Mouse (Mus musculus): Measurements from ENCODE around the gene Pfdn5.
"Not testable (repeated sequence)": the region's sequence is repeated elsewhere in the genome, so short reads cannot be mapped to it uniquely, and the experiment has no call there.

Pfdn5 gene

DNA sequence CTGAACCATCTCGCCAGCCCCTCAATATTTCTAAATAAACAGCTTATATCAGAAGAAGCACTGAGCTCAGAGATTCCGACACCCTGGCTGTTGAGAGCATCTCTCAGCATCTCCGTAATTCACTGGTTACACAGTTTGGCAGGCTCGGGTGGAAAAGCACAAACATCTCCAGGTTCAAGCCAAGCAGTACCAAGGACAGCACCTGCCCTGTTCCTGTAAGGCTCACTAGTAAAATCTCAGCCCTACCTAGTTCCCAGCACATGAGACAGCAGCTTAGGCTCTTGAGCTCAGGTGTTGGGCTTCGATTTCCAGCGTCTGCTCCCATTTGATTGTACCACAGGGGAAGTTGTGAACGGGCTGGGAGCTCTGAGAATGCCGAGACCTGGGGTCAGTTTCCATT, 9.3 kb downstream of the Pfdn5 start:
- no peak for DNase-seq (ENCODE audit: low spot score)

DNA sequence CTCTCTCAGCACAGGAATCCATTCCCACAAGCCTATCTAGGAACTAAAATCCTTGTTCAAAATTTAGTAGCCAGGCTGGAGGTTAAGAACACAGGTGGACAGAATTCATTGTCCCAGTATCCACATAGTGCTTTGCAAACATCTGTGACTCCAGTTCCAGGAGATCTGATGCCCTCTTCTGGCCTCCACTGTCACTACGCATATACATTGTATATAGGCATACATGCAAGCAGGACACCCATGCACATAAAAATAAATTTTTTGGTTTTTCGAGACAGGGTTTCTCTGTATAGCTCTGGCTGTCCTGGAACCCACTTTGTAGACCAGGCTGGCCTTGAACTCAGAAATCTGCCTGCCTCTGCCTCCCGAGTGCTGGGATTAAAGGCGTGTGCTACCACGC, 10.0 kb downstream of the Pfdn5 start:
- DNase-seq (ENCODE audit: low spot score) = not testable (repeated sequence)

DNA sequence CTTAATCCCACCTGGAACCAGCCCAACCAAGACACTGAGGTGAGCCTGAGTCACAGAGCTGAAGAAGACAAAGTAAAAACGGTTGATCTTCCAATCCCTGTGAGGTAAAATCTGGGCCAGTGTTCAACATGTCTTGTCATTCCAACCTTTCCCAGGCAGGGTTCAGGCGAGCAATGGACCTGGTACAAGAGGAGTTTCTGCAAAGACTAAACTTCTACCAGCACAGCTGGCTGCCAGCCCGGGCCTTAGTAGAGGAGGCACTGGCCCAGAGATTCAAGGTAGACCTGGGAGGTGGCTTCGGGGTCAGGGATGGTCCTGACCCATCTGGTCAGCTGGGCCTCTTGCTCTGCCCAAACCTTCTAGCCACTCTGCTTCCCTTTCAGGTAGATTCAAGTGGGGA, 11.0 kb downstream of the Pfdn5 start:
- DNase-seq (ENCODE audit: low spot score) = no peak

DNA sequence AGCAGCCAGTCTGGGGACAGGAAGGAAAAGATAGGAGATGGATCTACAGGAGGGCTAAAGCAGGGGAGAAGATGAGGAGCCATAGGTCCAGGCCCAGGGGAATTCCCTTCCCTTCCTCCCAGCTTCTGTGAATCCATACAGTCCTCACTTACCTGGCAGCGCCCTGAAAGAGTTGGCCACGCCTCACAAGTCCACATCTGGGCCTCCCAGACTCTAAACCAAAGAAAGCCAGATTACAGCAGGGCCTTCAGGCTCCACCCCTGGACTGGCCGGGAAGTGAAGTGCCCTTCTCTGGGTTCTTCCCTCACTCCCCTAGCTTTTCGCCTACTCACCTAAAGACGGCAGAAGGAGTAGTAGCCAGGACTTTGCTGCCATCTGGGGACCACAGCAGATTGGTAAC, 13.7 kb downstream of the Pfdn5 start:
- DNase-seq (ENCODE audit: low spot score) = no peak

DNA sequence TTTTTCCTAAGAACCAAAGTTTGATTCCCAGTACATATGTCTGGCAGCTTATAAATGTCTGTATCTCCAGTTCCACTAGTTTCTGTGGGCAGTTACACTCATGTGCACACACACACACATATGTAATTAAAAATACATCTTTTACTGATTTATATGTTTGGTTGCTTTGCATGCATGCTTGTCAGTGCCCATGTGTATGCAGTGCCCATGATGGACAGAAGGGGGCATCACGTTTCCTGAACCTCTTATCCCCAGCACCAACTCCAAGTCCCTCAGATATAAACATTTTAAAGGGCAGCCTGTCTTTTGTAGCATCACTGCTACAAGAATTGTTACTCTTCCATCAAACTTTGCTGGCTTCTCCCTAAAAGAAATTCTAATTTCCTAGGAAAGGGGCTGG, 15.7 kb downstream of the Pfdn5 start:
- DNase-seq (ENCODE audit: low spot score) = peak; percentile 30

DNA sequence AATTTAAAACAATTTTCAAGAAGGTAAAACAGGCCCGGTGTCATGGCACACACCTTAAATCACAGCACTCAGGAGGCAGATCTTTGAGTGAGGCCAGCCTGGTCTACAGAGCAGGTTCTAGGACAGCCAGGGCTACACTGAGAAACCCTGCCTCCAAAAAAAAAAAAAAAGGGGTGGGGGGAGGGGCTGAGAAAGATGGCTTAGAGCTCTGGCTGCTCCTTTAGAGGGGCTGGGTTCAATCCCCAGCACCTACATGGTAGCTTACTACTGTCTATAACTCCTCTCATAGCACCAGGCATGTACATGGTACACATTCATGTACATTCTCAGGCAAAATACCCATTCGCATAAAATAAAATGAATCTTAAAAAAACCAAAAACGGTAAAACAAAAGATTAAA, 18.6 kb downstream of the Pfdn5 start:
- DNase-seq (ENCODE audit: low spot score) = no peak

DNA sequence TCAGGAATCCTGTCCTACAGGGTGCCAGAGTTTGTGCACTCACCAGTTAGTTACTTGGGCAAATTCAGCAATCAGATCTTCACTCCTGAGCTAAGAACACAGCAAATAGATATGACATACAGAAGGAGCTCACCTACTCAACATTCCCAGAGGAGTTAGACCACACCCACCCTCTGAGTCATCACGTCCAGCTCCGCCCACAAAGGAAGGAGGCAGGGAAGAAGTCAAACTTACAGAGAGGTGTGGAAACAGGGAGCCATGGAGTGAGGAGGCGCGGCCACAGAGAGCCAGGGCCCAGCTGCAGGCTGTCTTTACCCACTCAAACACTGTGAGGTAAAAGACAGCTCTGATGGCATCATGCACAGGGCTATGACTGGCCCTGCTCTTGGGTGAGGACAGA, 20.5 kb downstream of the Pfdn5 start:
- DNase-seq (ENCODE audit: low spot score) = no peak

DNA sequence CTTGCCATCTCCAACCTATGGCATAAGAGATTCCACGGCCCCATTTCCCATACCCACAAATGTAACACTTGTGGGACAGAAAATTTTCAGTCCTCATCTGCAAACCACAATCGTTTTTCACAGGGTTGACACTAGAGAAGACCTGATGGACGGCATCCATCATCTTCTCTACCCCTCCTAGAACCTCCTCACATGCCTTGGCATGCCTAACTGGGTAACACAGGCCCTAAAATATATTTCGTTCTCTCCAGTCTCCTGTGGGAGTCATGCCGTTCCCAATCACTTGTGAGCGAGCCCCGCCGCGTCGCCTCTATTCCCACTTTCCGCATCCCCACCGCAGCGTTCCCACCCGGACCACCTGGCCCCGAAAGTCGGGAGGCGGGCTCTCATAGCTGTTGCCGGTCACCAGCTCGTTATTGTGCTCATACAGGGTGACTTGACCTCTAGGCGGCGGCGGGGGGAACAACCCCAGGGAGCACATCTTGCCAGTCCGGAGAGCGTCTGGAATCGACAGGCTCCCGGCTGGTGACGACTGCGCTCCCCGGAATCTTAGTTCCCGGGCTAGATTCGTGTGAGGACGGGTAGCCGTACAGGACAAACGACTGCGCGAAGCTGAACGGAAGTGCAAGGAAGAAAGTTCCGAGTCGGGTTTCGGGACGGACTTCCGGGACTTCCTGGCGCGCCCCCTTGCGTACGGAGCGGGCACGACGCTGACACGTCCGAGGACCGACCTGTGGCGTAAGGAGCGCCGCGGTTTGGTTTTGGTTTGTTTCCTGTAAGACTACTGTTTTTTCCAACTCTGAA, 24.4 kb downstream of the Pfdn5 start, which contains the start of gene Aaas:
Aaas (minus strand) TSS at position 634 of the 804 bp plus-strand sequence.
- DNase-seq (ENCODE audit: low spot score) = peak; percentile 95

DNA sequence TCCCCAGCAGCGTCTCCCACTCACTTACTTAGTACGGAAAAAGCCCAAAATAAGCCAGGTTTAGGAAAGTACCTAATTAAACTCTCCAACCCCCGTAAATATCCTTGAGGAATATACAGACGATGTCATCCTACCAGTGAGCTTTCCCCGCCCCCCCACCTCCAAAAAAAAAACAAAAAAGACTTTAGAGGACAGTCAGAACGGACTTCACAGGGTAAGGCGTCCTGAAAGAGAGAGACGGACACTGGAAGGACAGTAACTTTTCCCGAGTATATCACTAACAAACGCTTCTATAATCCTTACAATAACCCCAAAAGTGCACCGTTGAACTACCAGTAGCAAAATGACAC, 25.0 kb downstream of the Pfdn5 start:
- no peak for DNase-seq (ENCODE audit: low spot score)

DNA sequence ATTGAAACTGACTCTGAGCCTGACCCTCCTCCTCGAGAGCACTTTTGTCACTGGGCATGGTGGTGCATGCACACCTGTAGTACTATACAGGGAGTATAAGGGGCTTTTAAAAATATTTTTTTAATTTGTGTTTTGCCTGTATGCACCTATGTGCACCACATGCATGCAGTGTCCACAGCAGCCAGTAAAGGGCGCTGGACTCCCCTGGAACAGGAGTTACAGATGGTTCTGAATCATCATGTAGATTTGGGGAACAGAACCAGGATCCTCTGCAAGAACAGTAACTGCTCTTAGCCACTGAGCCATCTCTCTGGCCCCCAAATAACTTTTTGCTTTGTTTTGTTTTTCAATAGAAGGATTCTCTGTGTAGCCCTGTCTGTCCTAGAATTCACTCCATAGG, 26.3 kb downstream of the Pfdn5 start:
- no peak for DNase-seq (ENCODE audit: low spot score)

DNA sequence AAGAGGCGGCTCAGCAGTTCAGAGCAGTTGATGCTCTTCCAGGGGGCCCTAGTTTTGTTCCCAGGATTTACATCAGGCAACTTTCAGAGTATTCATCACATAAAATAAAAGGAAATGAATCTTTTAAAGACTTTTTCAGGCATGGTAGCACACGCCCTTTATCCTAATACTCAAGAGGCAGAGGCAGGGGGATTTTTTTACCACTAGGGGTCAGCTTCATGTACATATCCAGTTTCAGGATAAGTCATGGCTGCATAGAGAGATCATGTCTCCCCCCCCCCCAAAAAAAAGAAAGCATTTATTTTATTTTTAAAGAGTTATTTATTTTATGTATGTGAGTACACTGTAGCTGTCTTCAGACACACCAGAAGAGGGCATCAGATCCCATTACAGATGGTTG, 28.1 kb downstream of the Pfdn5 start:
- no peak for DNase-seq (ENCODE audit: low spot score)

DNA sequence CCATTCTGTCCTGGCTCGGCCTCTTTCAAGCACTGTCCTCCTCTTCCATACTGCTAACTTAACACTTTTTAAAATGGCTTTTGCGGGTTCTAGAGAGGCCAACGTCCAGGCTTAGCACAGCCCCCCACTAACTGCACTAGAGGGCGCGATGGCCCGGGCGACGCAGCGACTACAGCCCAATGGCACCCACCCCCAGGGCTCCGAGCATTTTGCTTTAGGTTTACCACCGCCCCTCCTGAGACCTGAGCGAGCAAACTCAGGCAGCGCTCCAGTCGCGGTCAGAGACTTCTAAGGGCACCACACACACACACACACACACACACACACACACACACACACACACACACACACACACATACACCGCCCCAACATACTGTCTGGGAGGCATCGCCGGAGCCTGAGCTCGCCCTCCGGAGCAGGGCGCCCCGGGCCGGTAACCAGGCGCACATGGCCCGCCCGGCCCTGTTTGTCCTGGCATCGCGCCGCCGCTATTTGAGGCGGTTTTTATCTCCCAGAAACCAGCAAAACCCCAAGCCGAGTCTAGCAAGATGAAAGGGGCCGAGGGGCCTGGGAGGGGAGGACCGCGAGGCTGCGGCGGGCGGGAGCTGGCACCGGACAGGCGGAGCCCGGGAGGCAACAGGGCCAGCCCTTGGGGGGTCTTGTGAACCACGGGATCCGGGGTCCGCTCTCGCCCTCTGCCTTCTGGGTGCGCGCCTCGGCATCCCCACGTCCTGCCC, 29.4 kb downstream of the Pfdn5 start:
- peak; percentile 64 for DNase-seq (ENCODE audit: low spot score)

DNA sequence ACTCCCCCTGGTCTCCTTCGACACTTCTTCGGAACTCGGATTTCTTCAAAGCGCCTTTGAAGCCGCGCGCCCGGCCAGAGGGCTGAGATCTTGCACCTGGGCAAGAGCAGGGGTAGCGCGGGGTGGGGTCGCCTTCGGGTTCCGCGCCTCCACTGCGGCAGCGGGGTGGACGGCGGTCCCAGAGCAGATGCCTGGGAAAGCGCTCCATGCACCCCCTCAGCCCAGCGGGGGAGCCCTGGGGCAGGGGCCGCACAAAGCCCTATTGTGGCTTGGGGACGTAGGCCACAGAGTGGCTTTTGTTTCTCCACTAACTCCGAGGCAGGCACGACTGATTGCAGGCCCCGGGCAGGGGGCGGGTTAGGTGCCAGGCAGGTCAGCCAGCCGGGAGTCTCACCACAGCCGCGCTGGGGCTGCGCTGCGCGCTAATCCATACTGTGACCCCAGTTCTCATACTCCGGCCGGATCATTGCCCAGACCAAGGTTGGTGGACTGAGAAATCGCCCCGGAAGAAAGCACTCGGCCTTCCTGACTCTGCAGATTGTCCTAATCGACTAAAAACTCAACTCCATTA, 30.0 kb downstream of the Pfdn5 start:
- DNase-seq (ENCODE audit: low spot score) = no peak

DNA sequence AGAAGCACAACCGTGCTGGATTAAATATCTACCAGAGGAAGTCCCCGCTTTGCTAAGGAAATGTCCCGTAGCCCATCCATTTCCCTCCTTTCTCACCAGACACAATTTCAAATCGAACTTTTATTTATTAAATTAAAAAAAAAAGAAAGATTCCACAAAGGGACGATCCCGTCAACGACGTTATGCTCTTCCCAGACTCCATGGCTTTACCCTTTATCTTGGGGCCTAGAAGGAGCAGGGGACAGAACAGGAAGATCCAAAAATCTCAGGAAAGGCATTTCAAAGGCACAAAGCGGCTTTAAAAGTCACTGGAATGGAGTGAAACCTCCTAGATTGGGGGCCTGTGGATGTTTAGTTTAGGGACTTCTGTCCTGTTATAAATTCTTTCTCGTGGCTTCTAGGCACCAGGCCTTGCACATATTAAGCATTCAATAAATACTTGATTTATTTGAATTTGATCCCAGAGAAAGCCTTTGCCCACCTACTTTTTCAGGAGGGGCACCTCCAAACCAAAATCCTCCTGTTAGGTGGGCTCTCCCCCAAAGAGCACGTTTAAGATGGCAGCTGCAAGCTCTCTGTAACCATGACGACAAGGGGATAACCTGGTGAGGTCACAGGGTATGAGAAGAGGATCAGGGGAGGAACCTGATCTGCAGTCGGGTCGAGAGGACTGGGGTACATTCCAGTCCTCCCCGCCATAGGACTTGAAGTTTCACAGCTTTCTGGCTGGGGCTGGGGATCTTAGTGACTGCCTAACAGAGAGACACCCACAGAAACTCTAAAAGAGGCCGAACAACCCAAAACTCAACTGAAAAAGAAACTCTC, 30.8 kb downstream of the Pfdn5 start:
- no peak for DNase-seq (ENCODE audit: low spot score)

DNA sequence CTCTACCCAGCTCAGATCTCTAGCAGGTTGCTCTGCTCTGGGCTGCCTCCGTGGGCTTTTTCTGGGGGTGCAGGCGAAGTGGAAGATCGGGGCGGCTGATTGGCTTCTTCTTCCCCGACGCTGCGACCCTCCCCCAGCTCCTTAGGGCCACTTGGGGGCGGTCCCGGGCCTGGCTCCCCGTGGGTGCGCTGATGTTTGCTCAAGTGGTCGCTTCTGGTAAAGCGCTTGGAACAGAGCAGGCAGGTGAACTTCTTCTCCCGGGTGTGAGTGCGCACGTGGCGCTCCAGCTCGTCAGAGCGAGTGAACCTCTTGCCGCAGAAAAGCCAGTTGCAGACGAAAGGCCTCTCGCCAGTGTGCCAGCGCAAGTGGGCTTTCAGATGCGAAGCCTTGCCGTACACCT, 32.2 kb downstream of the Pfdn5 start:
- DNase-seq (ENCODE audit: low spot score) = no peak

DNA sequence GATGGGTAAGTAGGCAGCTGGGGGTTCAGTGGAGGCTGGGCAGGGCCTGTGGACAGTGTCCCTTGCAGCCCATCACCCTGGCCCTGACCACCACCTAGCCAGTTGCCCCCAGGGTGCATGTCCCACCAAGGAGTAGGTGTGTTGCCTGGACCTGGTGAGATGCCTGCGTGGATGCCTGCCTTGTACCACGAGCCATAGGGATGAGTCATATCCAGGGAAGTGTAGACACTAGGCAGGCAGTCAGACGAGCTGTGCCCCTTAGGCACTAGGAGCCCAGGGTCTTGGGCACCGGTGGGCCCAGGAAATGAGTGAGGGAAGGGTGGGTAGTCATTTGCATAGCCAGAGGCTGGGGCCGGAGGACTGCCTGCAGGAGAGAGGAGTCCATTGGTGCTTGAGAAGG, 32.9 kb downstream of the Pfdn5 start:
- no peak for DNase-seq (ENCODE audit: low spot score)

DNA sequence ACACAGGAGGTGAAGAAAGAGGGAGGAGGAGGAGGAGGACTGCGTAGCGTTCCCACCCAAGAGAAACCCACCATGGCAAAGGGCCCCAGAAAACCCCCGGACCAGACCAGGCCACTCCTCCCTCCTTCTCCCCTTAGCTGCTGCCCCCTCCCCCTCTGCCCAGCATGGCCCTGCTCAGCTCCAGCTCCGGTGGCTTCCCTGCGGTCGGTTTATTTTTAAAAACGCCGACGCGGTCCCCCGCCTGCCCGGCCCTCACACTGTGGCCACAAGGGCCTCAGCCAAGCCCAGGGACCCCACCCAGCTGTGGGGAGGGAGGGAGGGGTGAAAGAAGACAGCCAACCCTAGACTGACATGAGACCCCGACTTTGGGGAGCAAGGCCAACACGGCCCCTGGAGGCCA, 36.7 kb downstream of the Pfdn5 start:
- DNase-seq (ENCODE audit: low spot score) = no peak

DNA sequence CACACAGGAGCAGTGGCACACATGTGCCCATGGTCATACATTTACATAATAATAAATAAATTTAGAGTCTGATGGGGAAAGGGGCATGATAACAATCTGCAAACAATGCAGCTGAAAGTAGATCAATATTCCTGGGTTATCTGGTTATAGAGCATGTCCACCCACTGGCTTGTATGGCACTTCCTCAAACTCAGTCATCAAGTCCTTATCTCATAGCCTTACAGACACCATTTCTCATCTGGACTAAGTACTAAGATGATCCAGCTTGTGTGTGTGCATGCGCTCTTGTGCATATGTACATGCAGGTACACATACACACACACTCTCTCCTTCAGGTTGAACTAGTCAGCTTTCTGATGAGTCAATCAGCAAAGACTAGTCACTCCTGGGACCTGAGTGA, 38.8 kb downstream of the Pfdn5 start:
- DNase-seq (ENCODE audit: low spot score) = no peak

DNA sequence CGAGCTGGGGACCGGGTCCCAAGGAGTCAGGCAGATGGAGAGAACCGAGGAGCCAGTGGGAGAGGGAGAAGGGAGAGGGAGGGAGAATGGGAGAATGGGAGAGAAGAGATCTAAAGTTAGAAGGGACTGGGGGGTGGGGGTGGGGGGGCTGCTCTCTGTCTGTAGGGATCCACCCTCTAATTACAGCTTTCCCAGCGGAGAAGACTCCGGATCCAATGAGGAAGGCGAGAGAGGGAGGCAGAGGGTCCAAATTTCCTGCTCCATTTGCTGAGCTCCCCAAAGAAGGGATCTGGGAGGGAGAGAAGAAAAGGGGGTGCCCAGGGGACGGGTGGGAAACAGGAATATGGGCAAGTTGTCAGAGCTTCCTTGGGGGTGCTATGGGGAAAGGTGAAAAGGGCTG, 40.3 kb downstream of the Pfdn5 start:
- no peak for DNase-seq (ENCODE audit: low spot score)

DNA sequence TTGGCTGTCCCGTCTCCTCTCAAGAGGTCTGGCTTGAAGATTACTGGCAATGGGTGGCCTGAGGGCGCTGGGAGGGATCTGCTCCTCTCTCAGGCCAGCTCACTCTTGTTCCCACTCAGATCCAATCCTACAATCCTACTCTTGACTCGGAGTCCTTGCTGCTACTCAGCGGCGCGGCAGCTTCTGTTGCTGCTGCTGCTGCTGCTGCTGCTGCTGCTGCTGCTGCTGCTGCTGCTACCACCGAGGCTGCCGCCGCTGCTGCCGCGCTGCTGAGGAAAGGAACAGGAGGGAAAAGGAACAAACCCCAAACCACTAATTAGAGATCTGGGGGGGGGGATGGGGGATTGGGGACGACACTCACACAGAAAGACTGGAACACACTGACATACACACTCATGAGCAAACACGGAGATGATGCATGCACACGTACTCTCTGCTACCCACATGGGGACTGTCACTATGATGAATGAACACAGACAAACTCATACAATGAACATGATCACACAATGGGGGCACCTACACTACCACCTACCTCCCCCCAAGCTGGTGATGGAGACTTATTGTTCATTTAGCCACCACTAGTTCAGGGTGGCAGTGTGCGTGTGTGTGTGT, 40.9 kb downstream of the Pfdn5 start, which contains the start of gene Sp7:
Sp7 (minus strand) TSS at position 450 of the 612 bp plus-strand sequence.
- no peak for DNase-seq (ENCODE audit: low spot score)

DNA sequence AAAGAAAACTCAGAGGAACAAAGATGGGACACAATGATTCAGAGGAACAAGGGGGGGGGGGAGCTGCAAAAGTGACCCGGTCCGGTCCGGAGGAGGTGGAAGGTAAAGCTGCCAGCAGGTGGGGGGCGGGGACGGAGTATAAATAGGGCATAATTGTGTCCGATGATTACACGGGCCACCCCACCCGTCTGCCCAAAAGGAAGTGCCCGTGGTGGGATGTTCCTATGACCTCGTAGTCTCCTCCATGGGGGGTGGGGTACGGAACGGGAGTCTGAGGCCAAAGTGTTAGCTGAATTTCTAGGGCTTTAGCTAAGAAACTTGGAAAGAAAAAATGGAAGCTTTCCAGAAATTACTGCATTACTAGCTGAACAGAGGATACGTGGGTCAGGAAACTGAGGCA, 44.1 kb downstream of the Pfdn5 start:
- DNase-seq (ENCODE audit: low spot score) = no peak

DNA sequence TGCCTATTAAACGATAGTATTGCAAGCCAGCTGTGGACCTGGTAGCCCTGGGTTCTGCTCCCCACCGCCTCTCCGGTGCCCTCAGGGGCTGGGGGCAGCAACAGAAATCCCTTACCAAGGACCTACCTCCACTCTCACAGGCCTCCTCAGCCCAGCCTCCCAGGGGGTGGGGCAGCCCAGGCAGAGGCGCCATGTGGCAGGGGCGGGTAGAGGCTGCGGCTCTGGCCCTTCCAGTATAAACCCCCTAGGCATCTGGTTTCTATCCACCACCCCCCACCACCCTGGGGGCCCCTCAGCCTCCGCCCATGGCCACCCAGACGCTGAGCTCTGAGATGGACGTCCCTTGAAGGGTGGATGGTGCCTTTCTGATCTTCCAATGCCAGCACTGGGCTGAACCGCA, 44.8 kb downstream of the Pfdn5 start:
- DNase-seq (ENCODE audit: low spot score) = no peak

Measured in ovary, postnatal 36 days (tissue).